Mouse (Mus musculus) adrenal gland, postnatal 0 days (tissue): ENCODE results near the gene Olfr877. TPM values are rescaled to one million over a fixed set of nuclear protein-coding genes. Genes with fewer than 3 reads are reported as not detected.

Source experiments
- polyA plus RNA-seq: library from polyadenylated mRNA; unstranded; fragments of >200 nt; fragmentation: Nextera tagmentation; extraction: Ambion mirVana; gene quantifications from 2 replicates; pipeline ENCODE4 v1.2.1, GENCODE M21; 2015

Gene Olfr877
- 0.22 TPM in 1 of 2 replicates, not detected in the other for polyA plus RNA-seq

DNA sequence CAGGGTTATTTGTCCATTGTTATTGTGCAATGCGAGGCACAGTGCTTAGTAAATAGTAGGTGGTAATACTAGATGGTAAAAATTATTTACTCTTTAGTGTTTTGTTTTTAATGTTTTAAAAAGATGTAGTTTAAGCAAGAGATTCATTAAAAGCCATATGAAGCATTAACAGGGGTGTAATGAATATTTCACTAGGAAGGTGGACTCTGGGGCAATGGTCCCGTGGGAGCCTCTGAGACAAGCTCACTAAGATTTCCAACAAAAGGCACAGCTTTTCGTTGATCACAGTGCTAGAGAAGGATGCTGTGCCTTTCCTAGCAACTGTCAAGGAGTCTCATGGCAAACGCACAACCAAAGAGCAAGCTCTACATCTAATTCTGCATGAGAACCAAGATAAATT is at the start of gene Olfr877:
TSS of gene Olfr877 (plus strand) at position 301 of the 400 bp plus-strand sequence.

DNA sequence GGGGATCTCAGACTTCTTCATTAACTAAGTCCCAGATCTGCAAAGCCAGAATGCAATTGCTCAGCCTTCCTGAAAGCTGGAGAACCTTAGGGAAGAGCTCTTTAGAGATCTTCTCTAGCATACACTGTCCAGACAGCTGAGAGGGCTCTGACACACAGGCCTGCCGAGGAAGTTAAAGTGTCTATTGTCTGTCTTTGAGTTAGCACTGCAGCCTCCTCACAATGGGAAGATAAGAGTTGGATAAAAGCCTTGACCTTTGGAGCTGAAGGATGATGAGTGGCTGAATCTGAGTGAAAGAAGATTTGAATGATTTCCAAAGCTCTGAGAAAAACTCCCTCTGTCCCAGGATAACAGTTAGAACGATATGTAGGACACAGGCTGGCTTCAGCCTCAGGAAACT is 42.6 kb downstream of the Olfr877 start, which contains the start of gene Olfr145:
TSS of gene Olfr145 (plus strand) at position 64 of the 400 bp plus-strand sequence.

Other genes starting within 250 kb of the Olfr877 start
- 11.5 and 18.5 TPM in 2 replicates for gene Spa17, start 240.5 kb upstream of the Olfr877 start, polyA plus RNA-seq
- 123 and 129 TPM in 2 replicates for gene Tbrg1, start 197.0 kb upstream of the Olfr877 start, polyA plus RNA-seq
- gene Panx3, start 185.0 kb upstream of the Olfr877 start, polyA plus RNA-seq, result 0.11 TPM in 1 of 2 replicates, not detected in the other
- gene Olfr160, start 138.0 kb upstream of the Olfr877 start, polyA plus RNA-seq, result not detected in 2 replicates
- not detected in 2 replicates for gene Olfr874, start 109.2 kb upstream of the Olfr877 start, polyA plus RNA-seq
- not detected in 2 replicates for gene Olfr875, start 82.4 kb upstream of the Olfr877 start, polyA plus RNA-seq
- not detected in 2 replicates for gene Olfr876, start 51.2 kb upstream of the Olfr877 start, polyA plus RNA-seq
- not detected in 2 replicates for gene Olfr145, start 42.5 kb downstream of the Olfr877 start, polyA plus RNA-seq
- gene Olfr878, start 63.6 kb downstream of the Olfr877 start, polyA plus RNA-seq, result not detected in 2 replicates
- not detected in 2 replicates for gene Olfr881, start 137.6 kb downstream of the Olfr877 start, polyA plus RNA-seq
- gene Olfr883, start 171.5 kb downstream of the Olfr877 start, polyA plus RNA-seq, result not detected in 2 replicates
- gene Olfr884, start 192.3 kb downstream of the Olfr877 start, polyA plus RNA-seq, result not detected in 2 replicates
- not detected in 2 replicates for gene Olfr885, start 207.1 kb downstream of the Olfr877 start, polyA plus RNA-seq
- not detected in 2 replicates for gene Olfr887, start 229.8 kb downstream of the Olfr877 start, polyA plus RNA-seq